Mouse (Mus musculus): ENCODE measurements at regions not wholly inside any gene's neighbourhood (a gene's known extent, or its start where the extent isn't known, plus 50 kb on each side); places are given as distances from the start of the nearest gene placed in this dataset.

GRCm38 (mm10) chr12:9770908-9771307 lies 201.0 kb downstream of the Osr1 start:
- TF ChIP-seq CTCF (IDR thresholded peaks at IDR 0.05; ENCODE audit: insufficient read depth, low read depth, low read length) (no peak), POLR2A (IDR thresholded peaks at IDR 0.05; ENCODE audit: insufficient read depth, low read depth, low read length) (no peak)

All from olfactory bulb, adult 2 months (tissue).